Mouse (Mus musculus) neural tube, embryonic 10.5 days (tissue): ENCODE measurements around the gene Otop2.

ENCODE experiments used
- DNase-seq: peaks from one replicate; pipeline ENCODE4 v3.0.0-alpha.2; 2017; ENCODE audit warnings: low spot score; ENCODE audit errors: extremely low spot score

Otop2 gene

DNA sequence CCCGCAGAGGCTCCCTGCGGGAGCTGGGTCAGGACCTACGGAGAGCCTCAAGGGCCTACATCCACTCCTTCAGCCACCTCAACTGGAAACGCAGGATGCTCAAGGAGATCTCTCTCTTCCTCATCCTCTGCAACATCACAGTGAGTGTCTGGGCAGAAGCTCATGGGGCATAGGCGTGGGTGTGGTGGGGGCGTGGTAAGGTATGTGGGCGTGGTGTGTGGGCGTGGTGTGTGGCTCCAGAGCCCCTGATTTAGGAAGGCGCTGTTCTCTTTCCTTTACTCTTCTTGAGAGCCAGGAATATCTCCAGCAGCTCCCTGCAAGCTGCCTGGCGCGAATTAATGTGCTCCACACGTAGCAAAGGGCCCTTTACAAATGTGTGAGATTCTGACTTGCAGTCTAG, 38.0 kb downstream of the Otop2 start:
- DNase-seq, result no peak

DNA sequence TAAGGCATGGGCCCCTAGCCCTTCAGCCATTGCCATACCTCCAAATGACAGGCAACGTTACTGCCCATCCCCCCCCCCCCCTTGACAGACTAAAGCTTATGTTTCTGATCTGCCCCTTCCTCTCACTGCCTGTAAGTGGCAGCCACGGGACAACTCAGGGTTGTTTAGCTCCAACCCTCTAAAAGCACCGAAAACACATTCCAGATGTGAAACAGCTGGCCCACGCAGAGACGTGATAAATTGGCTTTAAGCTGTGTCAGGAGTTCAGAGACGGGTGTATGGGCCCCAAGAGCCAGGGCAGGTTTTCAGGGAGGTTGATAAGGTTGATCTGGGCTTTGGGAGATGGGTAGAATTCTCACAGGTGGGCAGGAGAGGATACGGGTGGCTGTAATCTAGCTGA, 38.6 kb downstream of the Otop2 start:
- DNase-seq, result no peak

DNA sequence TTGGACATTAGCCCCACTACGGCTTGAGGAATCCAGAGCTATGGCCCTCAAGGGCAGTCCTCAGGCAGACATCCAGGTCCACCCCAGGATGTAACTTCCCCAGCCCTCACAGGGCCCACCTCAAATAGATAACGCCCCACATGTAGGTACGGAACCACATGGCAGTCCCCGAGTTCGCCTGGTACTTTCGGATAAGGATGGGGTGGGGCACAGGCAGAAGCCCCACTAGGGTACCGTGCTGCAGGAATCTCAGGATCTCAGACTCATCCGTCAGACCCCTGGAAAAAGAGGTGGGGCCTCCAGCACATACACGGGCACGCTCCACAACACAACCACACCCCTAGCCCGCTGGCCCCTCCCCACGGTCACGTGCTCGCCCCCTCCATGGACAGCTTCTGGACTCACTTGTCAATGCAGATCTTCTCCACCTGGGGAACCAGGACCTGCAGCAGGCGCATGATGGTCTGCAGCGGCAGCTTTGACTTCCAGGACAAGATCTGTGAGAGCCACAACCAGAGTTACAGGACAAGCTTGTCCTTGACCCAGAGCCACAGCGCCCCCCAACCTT, 41.8 kb downstream of the Otop2 start:
- DNase-seq, result no peak

DNA sequence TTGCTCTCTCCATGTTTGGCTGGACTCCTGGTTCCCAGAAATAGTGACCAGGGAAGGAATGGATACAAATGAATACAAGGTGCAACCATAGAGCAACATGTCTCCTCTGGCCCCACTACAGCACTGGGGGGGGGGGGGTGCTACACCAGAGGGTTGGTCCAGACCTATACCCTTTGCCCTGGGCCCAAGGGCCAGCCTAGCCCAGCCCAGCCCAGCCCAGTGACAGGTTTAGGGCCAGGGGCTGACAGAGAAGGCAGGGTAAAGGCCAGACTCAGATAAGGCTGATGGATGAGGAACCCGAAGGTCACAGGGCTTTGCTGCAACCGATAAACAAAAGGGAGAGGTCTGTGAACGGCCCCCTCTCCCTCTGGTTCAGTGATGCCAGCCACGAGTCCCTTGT, 43.0 kb downstream of the Otop2 start:
- no peak for DNase-seq

DNA sequence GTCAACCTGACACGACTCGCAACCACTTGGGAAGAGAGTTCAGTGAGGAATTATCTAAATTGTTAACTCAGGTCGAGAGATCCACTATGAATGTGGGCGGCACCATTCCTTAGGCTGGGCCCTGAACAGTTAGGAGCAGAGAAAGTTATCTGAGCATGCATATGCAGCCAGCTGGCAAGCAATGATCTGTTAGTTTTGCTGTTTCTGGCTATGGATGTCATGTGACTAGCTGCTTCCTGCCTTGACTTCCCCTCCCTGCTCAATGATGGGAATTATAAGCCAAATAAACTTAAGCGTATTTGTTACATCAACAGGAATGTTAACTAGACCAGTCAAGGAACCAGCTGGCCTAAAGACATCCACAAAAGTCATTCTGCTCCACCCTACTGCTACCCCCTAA, 46.4 kb downstream of the Otop2 start:
- DNase-seq, result no peak

DNA sequence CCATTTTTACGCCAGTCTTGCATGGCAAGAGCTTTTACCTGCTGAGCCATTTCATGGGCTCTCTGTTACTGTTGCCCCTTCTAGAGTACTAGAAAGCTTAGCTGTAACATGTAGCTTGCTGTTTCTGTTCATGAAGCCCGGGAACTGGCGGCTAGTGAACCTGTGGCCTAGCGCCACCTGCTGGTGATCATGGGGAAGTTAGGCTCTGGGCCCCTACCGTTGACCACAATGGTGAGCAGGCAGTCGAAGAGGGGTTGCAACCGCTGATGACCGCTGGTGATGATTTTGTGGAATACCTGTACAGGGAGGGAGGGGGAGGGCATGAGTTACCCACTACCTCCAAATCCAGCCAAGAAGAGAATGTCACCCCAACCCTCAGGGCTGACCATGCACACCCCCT, 47.2 kb downstream of the Otop2 start:
- DNase-seq, result peak; percentile 85

DNA sequence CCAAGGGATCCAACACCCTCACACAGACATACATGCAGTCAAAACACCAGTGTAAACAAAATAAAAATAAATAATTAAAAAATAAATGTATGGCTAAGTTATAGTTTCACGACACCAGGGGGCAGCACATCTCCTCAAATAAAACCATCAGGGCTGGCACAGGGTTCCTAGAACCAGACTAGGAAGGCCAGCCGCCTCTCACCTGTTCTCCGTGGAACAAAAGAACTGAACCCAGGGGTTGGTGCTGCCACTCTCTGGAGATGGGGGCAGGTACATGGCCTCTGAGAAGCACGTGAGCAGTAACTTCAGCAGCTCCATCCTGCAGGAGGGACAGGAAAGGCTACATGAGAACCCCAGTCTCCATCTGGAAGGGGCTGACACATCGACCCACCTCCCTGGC, 51.5 kb downstream of the Otop2 start:
- DNase-seq, result peak; percentile 70

DNA sequence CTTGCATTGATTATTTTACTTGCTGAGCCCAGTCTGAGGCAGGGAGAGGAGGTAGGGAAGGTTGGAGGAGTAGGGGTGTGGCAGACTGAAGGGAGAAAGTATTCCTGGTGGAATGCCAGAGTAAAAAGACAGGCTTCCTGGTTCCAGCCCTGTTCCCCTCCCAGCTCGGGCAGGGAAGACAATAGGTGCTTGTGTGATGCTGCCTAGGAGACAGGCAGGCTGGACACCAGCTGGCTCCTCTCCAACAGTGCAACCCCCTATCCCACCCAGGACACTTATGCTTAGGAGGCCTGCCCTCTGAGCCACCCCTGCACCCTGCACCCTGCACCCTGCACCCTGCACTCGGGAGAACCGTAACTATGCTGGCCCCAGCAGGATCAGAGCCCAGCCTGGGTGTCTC, 52.3 kb downstream of the Otop2 start:
- DNase-seq, result no peak

DNA sequence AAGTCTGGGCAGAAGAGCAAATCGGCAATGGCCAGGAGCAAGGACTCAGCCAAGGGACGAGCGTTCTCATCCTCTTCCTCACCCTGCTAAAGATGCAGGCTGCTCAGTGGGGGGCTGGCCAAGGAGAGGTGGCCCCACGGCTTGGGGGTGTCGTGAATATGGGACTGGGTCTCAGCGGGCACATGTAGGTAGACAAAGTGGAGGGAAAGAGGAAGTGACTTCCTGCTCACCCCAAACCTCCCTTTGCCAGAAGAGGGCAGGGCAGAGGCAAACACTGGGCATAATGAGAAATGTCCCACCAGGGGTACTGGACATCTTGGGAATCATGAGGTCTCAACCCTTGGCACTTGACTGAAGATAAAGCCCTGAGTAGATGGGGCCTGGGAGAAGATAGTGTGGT, 52.8 kb downstream of the Otop2 start:
- DNase-seq, result no peak

DNA sequence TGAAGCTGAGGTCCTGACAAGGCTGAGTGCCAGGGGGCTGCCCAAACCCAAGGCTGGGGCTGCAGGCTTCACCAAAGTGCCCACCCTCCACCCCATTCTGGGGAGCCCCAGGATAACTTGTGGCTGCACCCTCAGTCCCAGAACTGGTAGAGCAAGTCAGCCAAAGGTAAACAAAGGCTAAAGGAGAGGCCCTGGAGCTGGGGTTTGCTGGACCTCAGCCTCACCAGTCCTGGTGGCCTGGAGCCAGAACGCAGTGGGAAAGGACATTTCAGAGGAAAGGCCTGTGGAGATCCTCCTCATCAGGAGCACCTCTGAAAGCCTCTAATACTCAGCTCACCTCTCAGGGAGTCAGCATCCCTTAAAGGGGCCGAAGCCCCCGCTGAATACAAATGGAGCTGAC, 57.2 kb downstream of the Otop2 start:
- no peak for DNase-seq

DNA sequence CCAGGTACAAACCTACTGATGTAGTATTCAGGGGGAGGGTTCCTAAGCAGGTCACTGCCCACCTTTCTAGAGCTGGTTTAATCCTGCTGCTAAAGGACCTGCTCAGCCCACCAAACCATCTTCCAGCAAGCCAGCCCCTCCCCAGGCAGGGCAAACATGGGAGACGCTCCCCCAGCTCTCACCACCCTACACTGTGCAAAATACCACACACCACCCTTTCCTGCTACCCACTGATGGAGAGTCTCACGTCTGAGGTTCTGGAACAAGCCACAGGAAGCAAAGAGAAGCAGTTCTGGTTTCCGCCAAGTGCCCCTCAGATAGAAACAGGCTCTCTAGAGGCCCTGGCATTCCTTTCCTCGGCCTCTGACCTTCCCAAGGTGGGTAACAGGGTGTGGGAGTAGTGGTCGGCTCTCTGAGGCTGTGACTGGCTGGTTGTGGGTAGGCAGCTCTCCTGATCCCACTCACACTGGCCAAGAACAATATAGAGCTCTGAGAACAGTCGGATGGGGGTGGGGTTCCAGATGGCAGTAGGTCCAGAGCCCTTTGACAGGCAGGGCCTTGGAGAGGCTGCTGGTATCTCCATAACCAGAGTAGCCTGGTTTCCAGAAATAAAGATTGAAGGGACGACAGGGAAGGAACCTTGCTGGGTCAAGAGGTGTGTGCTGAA, 59.2 kb downstream of the Otop2 start:
- DNase-seq, result no peak

DNA sequence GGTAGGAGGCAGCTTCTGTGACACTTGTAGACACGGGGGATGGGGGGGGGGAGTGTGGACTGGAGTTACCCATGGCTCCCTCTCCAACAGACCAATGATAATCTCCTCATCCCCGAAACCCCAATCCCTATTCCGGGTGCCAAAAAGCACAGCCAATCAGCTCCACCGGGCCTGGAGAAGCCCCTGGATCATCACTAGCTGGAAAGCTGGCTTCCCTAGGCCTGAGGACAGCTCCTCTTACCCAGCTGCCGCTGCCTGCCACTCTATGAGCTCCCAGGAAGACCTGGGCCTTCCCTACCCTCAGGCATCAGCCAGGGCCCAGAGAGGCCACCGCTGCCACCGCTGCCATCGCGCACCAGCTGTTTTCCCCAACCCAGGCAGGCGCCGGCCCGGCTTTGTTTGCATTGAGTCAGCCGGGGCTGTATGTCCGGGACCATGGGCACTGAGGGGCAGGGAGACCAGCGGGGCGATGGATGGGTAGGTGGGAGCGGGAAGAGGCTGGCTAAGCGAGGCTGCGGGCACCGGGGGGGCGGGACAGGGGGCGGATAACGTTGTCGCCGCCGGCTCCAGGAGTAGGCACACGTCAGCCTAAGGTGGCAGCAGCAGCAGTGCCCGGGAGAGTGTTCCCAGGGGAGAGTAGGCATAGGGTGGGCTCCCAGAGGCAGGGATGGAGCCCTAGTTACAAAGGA, 59.9 kb downstream of the Otop2 start:
- DNase-seq, result peak; percentile 37

DNA sequence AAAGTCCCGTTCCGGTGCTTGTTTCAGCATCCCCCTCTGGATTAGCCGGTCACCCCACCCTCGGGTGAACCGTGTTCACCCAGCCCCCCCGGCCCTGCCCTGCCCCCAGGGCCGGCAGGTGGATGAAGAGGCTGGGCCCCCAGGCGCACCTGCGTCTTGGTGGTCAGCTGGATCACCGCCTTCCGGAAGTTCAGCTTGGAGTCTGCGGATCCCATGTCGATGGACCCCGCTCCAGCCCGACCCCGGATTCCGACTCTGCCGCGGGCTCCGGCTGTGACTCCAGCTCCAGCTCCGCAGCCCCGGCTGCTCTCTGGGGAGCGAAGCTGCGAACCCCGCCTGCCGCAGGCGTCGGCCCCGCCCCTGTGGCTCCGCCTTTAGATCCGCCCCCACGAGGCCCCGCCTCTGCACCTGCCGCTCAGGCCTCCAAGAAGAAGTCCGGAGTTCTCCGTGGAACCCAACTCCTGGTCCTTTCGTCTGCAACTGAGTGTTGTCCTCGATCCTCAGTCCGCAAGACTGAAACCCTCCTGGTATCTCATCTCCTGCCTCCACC, 60.5 kb downstream of the Otop2 start, which contains the start of gene Hid1:
TSS of gene Hid1 (minus strand) at position 362 of the 550 bp plus-strand sequence.
- peak; percentile 66 for DNase-seq

DNA sequence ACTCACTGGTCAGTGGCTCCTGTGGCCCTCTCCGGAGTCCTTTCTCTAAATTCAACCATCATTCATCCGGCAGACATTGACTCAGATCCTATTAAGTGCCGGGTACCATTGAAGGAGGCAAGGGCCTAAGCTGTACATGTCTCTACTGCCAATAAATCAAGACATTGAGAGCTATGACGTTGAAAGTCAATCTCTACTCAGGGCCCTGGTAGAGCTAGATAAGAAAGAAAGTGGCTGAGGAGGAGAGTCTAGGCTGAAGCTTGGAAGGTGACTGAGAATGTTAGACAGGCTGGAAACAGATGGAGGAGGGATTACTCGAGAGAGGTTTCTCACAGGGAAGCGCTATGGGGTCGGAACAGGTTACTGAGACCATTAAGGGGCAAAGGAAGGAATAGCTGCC, 63.4 kb downstream of the Otop2 start:
- DNase-seq, result no peak

DNA sequence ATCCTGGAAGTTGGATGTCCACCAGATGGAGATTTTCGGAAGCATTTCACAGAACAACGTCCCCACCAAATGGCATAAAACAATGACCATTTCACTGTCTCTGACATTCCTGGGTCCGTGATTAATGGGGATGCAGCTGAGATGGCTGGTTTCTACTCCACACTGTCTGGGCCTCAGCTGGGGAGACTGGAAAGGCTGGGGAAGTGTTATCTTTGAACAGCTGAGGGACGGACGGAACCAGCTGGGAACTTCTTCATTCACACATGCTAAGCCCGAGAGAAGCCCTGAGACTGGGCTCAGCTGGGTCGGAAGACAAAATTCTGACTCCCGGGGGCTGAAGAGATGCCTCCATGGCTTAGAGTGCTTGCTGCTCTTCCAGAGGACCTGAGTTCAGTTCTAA, 64.4 kb downstream of the Otop2 start:
- no peak for DNase-seq

DNA sequence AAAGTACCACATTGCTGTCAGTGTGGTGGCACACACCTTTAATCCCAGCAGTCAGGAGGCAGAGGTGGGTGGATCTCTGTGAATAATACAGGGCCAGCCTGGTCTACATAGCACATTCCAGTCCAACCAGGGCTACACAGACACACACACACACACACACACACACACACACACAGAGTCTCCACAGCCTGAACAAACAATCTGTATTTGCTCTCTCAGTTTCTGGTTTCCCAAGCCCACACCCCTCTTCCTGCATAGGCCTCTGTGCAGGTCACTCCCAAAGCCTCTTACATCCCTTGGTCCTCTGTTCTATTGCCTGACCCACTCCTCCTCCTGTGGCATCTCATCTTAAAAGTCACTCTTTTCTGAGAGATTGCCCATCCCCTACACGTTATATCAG, 65.1 kb downstream of the Otop2 start:
- no peak for DNase-seq

DNA sequence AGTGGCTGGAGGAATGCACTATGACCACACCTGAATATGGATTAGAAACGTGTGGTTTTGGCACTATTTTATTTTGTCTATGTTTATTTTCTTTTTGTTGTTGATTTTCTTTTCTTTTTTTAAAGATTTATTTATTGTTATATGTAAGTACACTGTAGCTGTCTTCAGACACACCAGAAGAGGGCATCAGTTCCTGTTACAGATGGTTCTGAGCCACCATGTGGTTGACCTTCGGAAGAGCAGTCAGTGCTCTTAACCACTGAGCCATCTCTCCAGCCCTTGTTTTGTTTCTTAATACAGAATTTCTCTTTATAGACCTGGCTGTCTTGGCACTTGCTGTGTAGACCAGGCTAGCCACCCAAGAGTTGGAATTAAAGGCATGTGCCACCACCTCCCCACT, 65.8 kb downstream of the Otop2 start:
- DNase-seq, result no peak

DNA sequence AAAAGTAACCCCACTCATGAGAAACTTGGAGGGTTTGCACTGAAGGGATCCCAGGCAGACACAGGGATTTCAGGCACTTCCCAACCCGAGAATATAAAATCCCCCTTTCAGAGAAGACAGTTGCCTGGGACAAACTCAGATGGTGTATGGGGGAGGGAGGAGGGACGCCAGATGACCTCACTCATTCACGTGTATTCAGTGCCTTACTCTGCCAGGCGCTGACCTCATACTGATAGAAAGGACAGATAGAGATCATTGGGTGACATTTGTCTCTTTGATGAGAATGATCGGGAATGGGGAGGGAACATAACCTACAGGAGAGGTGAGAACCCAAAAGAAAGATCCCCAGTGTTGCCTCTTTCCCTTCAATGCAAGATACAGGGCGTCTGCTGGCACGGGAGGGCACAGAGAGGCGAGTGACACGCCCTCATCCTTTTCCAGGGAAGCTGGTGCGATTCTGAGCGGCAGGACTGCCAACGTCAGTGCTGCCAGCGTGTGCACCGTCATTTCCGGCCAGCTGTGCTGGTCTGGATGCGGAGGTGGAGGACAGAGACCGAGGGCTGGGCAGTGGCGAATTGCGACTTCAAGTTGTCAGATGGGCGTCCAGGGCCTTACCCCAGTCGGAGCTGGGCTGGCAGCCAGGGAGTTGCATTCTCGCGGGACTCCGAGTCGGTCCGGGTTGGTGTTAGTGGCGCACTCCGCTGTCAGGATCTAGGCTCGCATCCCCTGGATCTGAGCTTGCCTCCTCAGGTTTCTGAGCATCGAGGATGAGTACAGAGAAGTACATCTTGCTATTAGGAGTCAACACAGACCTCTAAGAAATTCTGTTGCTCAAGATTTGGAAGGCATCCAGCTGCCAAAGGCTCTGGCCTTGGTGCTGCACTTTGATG, 67.1 kb downstream of the Otop2 start:
- DNase-seq, result peak; percentile 39

DNA sequence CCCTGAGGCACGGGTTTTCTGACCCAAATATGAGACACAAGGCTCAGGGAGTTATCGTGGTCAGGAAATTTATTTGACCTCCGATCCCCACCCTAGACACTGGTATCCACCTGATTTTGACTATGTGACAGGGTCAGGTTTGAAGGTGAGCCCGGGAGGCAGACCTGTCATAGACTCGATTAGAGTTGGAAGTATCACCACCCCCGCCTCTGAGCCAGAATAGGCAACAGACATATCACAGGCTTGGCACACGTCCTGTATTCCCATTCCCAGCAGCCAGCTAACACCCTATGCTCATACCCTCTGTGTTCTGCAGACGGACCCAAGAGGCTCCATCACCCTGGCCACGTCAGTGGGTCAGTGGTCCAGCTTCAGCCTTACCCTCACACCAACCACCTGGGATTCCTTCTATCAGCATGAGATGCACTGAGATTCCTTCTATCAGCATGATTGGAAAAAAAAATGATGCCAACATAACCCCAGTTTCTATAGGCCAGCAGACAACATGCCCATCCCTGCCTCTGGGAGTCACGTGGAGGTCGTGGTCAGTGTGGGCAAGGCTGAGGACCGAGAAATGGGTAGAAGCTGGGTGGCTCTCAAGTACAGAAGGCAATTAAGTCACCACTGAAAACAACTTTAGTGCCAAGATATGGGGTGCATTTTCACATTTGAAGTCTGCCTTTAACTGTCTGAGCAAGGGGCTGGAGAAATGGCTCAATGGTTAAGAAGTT, 67.9 kb downstream of the Otop2 start:
- no peak for DNase-seq

DNA sequence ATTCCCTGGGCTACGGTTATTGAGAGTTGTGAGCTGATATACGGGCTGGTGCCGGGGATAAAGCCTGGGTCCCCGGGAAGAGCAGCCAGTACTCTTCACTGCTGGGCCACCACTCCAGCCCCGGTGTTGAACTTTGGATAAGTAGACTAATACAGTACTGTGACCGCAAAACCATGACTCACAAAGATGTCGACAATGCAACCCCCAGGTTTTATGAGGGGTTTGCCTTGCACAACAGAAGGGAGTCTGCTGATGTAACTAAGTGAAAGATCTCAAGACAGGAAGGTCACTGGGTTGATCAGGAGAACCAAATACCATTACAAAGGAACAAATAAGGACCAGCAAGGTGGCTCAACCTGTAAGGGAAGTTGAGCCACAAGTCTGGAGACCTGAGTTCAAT, 69.8 kb downstream of the Otop2 start:
- DNase-seq, result no peak

DNA sequence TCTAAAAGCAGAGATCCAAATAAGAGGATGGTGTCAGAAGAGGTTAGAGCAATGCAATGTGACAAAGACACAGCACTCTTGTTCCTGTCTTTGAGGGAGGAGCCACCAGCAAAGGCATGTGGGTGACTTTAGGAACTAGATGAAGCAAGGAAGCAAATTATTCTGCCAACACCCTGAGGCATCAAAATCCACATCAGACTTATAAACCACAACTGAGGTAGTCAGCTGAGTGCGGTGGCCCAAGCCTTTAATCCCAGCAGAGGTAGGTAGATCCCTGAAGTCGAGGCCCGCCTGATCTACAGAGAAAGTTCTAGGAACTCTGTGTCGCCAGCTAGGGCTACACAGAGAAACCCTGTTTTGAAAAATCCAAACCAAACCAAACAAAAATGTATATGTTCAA, 70.3 kb downstream of the Otop2 start:
- DNase-seq, result no peak
